Mouse (Mus musculus): ENCODE results near the gene Gstk1. TPM values are rescaled to one million over a fixed set of nuclear protein-coding genes. Genes with fewer than 3 reads are reported as not detected.

Gene Gstk1
- polyA plus RNA-seq (2015; fragmentation: Nextera tagmentation; extraction: Ambion mirVana), result 13.2 and 14.8 TPM in 2 replicates

- no peaks in the 10 kb centered on the region for H3K9me3 ChIP-seq (replicated peaks)
- H3K27me3 ChIP-seq, result peaks cover 8% of the 10 kb centered on the region; the same call in 1 of the 2 replicates
- peak within 1 kb of the TSS; percentile 48 for H3K4me3 ChIP-seq
- peak; percentile 99 for ATAC-seq
- H3K4me2 ChIP-seq, result peak within 1 kb of the TSS; percentile 73
- WGBS, result 3% methylated on average over 28 of the region's 28 CpGs
- no peak within 1 kb of the TSS for H3K27ac ChIP-seq
- H3K9ac ChIP-seq, result peak within 1 kb of the TSS; percentile 61
- H3K36me3 ChIP-seq (ENCODE audit: poor library complexity, severe bottlenecking), result no peaks in the 10 kb centered on the region
- peaks cover 6% of the 10 kb centered on the region; the same call in 1 of the 2 replicates for H3K4me1 ChIP-seq
These were observed at the start of gene Gstk1 for GRCm38 (mm10) chr6:42245711-42246353. Gstk1 (plus strand) TSS chr6:42245935.

- 49% methylated on average over 3 of the region's 3 CpGs for WGBS
- no peaks in the 10 kb centered on the region for H3K9me3 ChIP-seq (replicated peaks)
- no peak overlapping the region for H3K4me2 ChIP-seq
- no peak overlapping the region for H3K9ac ChIP-seq
- H3K4me1 ChIP-seq, result no peaks in the 10 kb centered on the region
- H3K36me3 ChIP-seq (ENCODE audit: poor library complexity, severe bottlenecking), result no peaks in the 10 kb centered on the region
- no peaks in the 10 kb centered on the region for H3K27me3 ChIP-seq
- no peak overlapping the region for H3K4me3 ChIP-seq
- ATAC-seq, result no peak
- H3K27ac ChIP-seq, result no peak overlapping the region
These were observed 48.0 kb upstream of the Gstk1 start for GRCm38 (mm10) chr6:42197710-42198109.

DNA sequence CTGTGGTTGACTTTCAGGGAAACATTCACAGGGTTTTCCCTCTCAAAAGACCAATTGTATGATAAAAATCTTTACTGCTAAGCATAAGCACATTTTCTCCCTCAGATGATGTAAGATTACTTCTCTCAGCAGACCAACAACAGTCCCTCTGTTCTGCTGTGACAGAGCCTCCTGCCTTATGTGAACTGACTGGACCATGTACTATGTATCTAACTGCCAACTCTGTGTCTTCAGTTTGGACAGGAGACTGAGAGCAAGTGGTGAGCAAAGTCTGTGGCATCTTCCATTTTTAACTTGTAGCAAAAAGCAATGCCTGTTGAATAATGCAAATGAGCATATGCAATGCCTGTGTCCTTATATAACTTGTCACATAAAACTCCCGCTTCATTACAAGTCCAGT, 46.2 kb upstream of the Gstk1 start:
- WGBS, result 78% methylated on average over 1 of the region's 1 CpGs
- no peak overlapping the region for H3K27ac ChIP-seq
- H3K9me3 ChIP-seq (replicated peaks), result no peaks in the 10 kb centered on the region
- no peaks in the 10 kb centered on the region for H3K4me1 ChIP-seq
- ATAC-seq, result no peak
- H3K4me2 ChIP-seq, result no peak overlapping the region
- H3K36me3 ChIP-seq (ENCODE audit: poor library complexity, severe bottlenecking), result no peaks in the 10 kb centered on the region
- no peaks in the 10 kb centered on the region for H3K27me3 ChIP-seq
- H3K9ac ChIP-seq, result no peak overlapping the region
- no peak overlapping the region for H3K4me3 ChIP-seq

DNA sequence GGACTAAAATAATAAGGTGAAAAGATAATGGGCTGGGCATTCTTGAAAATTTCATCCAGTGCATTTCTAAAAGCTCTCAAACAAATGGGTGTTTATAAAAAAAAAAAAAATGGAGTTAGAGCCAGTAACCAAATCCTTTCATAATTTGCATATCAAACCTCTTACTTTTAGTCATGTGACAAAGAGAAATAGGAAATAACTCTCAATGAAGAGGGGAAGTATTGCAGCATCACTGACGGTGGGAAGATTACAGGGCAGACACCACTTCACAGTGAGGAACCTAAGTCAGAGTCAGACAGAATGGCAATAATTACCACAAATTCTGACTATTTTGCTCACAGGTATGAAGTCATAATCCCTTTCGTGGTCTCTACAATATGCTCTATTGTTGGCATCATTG, 30.7 kb upstream of the Gstk1 start, which contains the start of gene Tas2r144:
Gene Tas2r144 (plus strand): TSS at position 301 of the 400 bp plus-strand sequence.
- H3K27ac ChIP-seq, result no peak within 1 kb of the TSS
- ATAC-seq, result no peak
- no peaks in the 10 kb centered on the region for H3K27me3 ChIP-seq
- H3K4me3 ChIP-seq, result no peak within 1 kb of the TSS
- no peaks in the 10 kb centered on the region for H3K36me3 ChIP-seq (ENCODE audit: poor library complexity, severe bottlenecking)
- 81% methylated on average over 2 of the region's 2 CpGs for WGBS
- no peak within 1 kb of the TSS for H3K9ac ChIP-seq
- no peaks in the 10 kb centered on the region for H3K4me1 ChIP-seq
- no peaks in the 10 kb centered on the region for H3K9me3 ChIP-seq (replicated peaks)
- H3K4me2 ChIP-seq, result no peak within 1 kb of the TSS

GRCm38 (mm10) chr6:42222286-42222685, 23.4 kb upstream of the Gstk1 start:
- no peaks in the 10 kb centered on the region for H3K36me3 ChIP-seq (ENCODE audit: poor library complexity, severe bottlenecking)
- no peaks in the 10 kb centered on the region for H3K27me3 ChIP-seq
- no peaks in the 10 kb centered on the region for H3K4me1 ChIP-seq
- WGBS, result 81% methylated on average over 3 of the region's 3 CpGs
- no peak overlapping the region for H3K27ac ChIP-seq
- H3K4me3 ChIP-seq, result no peak overlapping the region
- H3K9ac ChIP-seq, result no peak overlapping the region
- ATAC-seq, result no peak
- H3K9me3 ChIP-seq (replicated peaks), result no peaks in the 10 kb centered on the region
- H3K4me2 ChIP-seq, result no peak overlapping the region

DNA sequence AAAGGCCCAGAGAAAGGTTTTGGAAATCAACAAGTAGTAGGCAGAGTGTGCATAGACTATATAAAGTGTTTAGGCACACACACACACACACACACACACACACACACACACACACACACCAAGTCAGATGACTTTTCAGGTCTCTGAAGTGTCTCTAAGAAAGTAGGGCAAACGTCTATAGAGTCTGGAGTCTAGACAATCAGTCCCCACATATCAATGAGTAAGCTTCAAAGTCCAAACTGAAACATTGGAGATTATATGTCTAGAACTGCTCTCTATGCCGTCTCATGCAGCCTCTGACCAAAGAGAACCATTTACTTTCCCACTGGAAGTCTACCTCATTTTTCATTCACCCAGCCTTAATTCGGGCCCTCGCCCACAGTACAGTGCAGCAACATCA, 20.7 kb upstream of the Gstk1 start:
- 78% methylated on average over 4 of the region's 4 CpGs for WGBS
- Histone ChIP-seq H3K4me3 (no peak overlapping the region), H3K9me3 (replicated peaks) (no peaks in the 10 kb centered on the region), H3K4me2 (no peak overlapping the region), H3K36me3 (ENCODE audit: poor library complexity, severe bottlenecking) (no peaks in the 10 kb centered on the region), H3K27me3 (no peaks in the 10 kb centered on the region), H3K4me1 (no peaks in the 10 kb centered on the region), H3K27ac (no peak overlapping the region), H3K9ac (no peak overlapping the region)
- ATAC-seq, result no peak

- Histone ChIP-seq H3K27me3 (no peaks in the 10 kb centered on the region), H3K27ac (no peak overlapping the region), H3K4me2 (no peak overlapping the region), H3K4me1 (no peaks in the 10 kb centered on the region), H3K9ac (no peak overlapping the region), H3K4me3 (no peak overlapping the region), H3K9me3 (replicated peaks) (no peaks in the 10 kb centered on the region), H3K36me3 (ENCODE audit: poor library complexity, severe bottlenecking) (no peaks in the 10 kb centered on the region)
- peak; percentile 63; the same call in 1 of the 2 replicates for ATAC-seq
- 33% methylated on average over 17 of the region's 17 CpGs for WGBS
These were observed 18.3 kb upstream of the Gstk1 start for GRCm38 (mm10) chr6:42227240-42228101.

DNA sequence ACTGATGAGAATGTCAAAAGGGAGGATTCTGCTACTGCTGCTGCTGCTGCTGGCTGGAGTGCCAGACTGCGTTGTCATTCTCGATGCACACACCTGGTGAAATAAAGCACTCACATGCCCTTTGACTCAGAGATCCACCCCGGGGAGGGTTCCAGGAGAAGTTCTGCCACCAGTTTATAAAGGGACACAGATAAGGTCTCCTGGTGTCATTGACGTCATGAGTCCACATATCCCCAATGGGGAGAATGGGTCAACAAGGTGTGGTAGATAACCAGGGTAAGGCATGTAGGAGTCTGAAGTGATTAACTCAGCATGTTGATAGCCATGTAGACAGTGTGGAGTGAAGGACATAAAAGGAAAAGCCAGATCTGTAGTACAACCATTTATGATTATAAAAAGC, 16.1 kb upstream of the Gstk1 start:
- H3K27ac ChIP-seq, result no peak overlapping the region
- 73% methylated on average over 4 of the region's 4 CpGs for WGBS
- no peak for ATAC-seq

DNA sequence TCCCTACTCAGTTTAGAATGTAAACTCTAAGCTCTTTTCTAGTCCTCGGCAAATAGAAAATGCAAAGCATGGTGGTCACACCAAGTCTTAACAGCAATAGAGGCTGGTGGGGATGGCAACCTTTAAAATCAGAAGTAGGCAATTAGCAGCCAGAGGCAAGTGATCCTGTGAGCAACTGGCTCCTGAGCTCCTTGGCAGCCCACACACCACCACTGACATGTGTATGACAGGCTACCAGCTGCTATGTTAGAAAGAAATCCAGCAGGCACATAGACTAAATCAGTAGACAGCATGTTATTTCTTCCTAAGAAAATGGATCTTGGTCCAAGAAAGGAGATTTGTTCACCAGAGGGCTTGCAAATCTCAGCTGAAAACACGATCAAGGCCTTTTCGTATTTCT, 14.5 kb upstream of the Gstk1 start:
- 83% methylated on average over 3 of the region's 3 CpGs for WGBS

More for the DNA sequence above, 16.1 kb upstream of the Gstk1 start:
- Histone ChIP-seq H3K9me3 (replicated peaks) (no peaks in the 10 kb centered on the region), H3K36me3 (ENCODE audit: poor library complexity, severe bottlenecking) (no peaks in the 10 kb centered on the region), H3K9ac (no peak overlapping the region), H3K27me3 (no peaks in the 10 kb centered on the region), H3K4me3 (no peak overlapping the region), H3K4me2 (no peak overlapping the region), H3K4me1 (no peaks in the 10 kb centered on the region)

GRCm38 (mm10) chr6:42237276-42237805, 8.4 kb upstream of the Gstk1 start:
- no peak overlapping the region for H3K4me2 ChIP-seq
- 77% methylated on average over 6 of the region's 6 CpGs for WGBS
- ATAC-seq, result no peak
- H3K27me3 ChIP-seq, result no peaks in the 10 kb centered on the region
- H3K27ac ChIP-seq, result no peak overlapping the region
- no peak overlapping the region for H3K9ac ChIP-seq
- no peaks in the 10 kb centered on the region for H3K9me3 ChIP-seq (replicated peaks)
- H3K4me3 ChIP-seq, result no peak overlapping the region
- no peaks in the 10 kb centered on the region for H3K4me1 ChIP-seq
- H3K36me3 ChIP-seq (ENCODE audit: poor library complexity, severe bottlenecking), result no peaks in the 10 kb centered on the region

More for the DNA sequence above, 14.5 kb upstream of the Gstk1 start:
- peak; percentile 70; the same call in 1 of the 2 replicates for ATAC-seq
- H3K27me3 ChIP-seq, result no peaks in the 10 kb centered on the region
- 0 out of 2 replicates have a peak overlapping the region, but pooled peaks have one; percentile 31 for H3K27ac ChIP-seq
- no peak overlapping the region for H3K4me2 ChIP-seq
- no peak overlapping the region for H3K9ac ChIP-seq
- no peaks in the 10 kb centered on the region for H3K4me1 ChIP-seq
- no peaks in the 10 kb centered on the region for H3K9me3 ChIP-seq (replicated peaks)
- H3K36me3 ChIP-seq (ENCODE audit: poor library complexity, severe bottlenecking), result no peaks in the 10 kb centered on the region
- no peak overlapping the region for H3K4me3 ChIP-seq

- ATAC-seq, result no peak
- 78% methylated on average over 6 of the region's 6 CpGs for WGBS
- no peaks in the 10 kb centered on the region for H3K9me3 ChIP-seq (replicated peaks)
These were observed 4.3 kb upstream of the Gstk1 start for GRCm38 (mm10) chr6:42241311-42242045.

More at GRCm38 (mm10) chr6:42241311-42242045, 4.3 kb upstream of the Gstk1 start:
- H3K9ac ChIP-seq, result no peak overlapping the region
- H3K4me3 ChIP-seq, result no peak overlapping the region
- H3K36me3 ChIP-seq (ENCODE audit: poor library complexity, severe bottlenecking), result no peaks in the 10 kb centered on the region
- no peak overlapping the region for H3K4me2 ChIP-seq
- peaks cover 3% of the 10 kb centered on the region; the same call in 1 of the 2 replicates for H3K27me3 ChIP-seq
- no peak overlapping the region for H3K27ac ChIP-seq
- H3K4me1 ChIP-seq, result peaks cover 5% of the 10 kb centered on the region; the same call in 1 of the 2 replicates

All from forebrain, embryonic 13.5 days (tissue).